Mouse (Mus musculus) small intestine, adult 2 months (tissue): ENCODE measurements around the gene Ehbp1.

Source experiments
- CTCF ChIP-seq: fragments of 200-500 bp; IDR thresholded peaks from 2 replicates; pipeline ENCODE4 v1.5.1; 2012; ENCODE audit warnings: low read depth, mild to moderate bottlenecking, control low read depth, inconsistent platforms, low read length, moderate library complexity, mixed read lengths; ENCODE audit not compliant: insufficient replicate concordance, insufficient read length; ENCODE audit errors: extremely low read depth
- POLR2A ChIP-seq: fragments of 200-500 bp; IDR thresholded peaks from 2 replicates; pipeline ENCODE4 v1.6.1; 2012; ENCODE audit warnings: low read depth, mild to moderate bottlenecking, control low read depth, inconsistent platforms, low read length, moderate library complexity

DNA sequence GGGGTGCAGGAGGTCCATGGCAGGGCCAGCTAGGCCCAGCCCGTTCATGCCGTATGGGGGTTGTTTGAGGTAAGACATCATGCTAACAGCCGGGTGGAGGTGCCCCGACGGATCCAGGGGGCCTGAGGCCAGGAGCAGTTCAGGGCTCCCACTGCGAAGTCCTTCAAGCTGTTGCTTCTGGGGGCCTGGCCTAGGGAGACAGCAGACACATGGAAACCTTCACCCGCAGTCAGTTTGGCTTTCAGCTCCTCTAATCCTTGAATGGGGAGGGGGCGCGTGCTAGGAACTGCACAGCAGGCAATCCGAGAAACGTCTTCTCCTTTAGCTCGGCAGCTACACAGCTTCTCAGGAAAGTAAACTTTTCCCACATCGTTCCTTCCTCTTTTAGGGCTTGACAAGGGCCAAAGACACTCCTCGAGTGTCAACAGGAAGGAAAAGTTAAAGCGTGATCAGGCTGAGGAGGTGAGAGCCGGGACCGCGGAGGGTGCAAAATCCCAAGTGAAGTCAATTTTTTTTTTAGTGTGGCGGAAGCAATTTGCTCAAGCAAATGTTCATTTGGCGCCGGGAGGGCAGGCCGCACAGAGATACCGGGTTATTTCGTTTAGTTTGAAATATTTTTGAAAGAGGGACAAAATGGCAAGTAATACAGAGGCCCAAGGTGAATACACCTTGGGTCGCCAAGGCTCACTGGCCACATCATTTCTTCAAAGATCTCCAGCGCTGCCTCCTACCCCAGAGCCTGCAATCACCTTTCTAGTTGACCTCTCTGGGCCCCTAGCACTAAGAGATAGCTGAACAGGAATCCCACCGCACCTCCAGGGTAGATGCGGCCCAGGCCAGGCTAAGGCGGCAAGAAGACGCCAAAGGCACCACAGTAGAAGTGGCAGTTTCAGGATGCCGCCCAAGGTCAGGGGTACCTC is 342.4 kb downstream of the Ehbp1 start:
- TF ChIP-seq POLR2A (no peak), CTCF (no peak)
